Mouse (Mus musculus) liver, embryonic 15.5 days (tissue): Measurements from ENCODE around the gene Tmem74b. TPM values are rescaled to one million over a fixed set of nuclear protein-coding genes. Genes with fewer than 3 reads are reported as not detected.

ENCODE experiments used
- ATAC-seq: fragments of 200-750 bp; cut with Nextera tagmentation; 2 replicates; pipeline ENCODE4 v1.8.0; 2017; ENCODE audit warnings: moderate number of reproducible peaks, mild to moderate bottlenecking, moderate library complexity; ENCODE audit not compliant: insufficient read depth
- H3K27ac ChIP-seq: fragments of 300-500 bp; sonication (generic); replicated peaks from 2 replicates; pipeline ENCODE4 v1.5.1; 2015; ENCODE audit warnings: mild to moderate bottlenecking, inconsistent platforms
- H3K27me3 ChIP-seq: fragments of 300-500 bp; sonication (generic); 2 replicates; pipeline ENCODE4 v1.6.1; 2015; ENCODE audit warnings: mild to moderate bottlenecking, inconsistent platforms
- H3K36me3 ChIP-seq: fragments of 300-500 bp; sonication (generic); replicated peaks from 2 replicates; pipeline ENCODE4 v1.6.1; 2015; ENCODE audit warnings: moderate library complexity, mild to moderate bottlenecking, inconsistent platforms
- H3K4me1 ChIP-seq: fragments of 300-500 bp; sonication (generic); replicated peaks from 2 replicates; pipeline ENCODE4 v1.6.1; 2015; ENCODE audit warnings: inconsistent platforms
- H3K4me2 ChIP-seq: fragments of 300-500 bp; sonication (generic); 2 replicates; pipeline ENCODE4 v1.6.1; 2015; ENCODE audit warnings: moderate library complexity, mild to moderate bottlenecking, inconsistent platforms
- H3K4me3 ChIP-seq: fragments of 300-500 bp; sonication (generic); replicated peaks from 2 replicates; pipeline ENCODE4 v1.5.1; 2015; ENCODE audit warnings: mild to moderate bottlenecking, inconsistent platforms
- H3K9ac ChIP-seq: fragments of 300-500 bp; sonication (generic); 2 replicates; pipeline ENCODE4 v1.6.1; 2015; ENCODE audit warnings: moderate library complexity, mild to moderate bottlenecking, inconsistent platforms
- H3K9me3 ChIP-seq: fragments of 300-500 bp; sonication (generic); replicated peaks from 2 replicates; pipeline ENCODE4 v1.6.1; 2016; ENCODE audit warnings: inconsistent platforms
- WGBS: fragments of 180-500 bp; shearing (Covaris S2); methylation state at CpG from one replicate; pipeline ENCODE4 v1.1.7; 2015; ENCODE audit warnings: mixed read lengths; ENCODE audit not compliant: insufficient replicate concordance; 5-methylcytosine and 5-hydroxymethylcytosine counted together
- polyA plus RNA-seq: library from polyadenylated mRNA; unstranded; fragments of >200 nt; fragmentation: Nextera tagmentation; extraction: Ambion mirVana; gene quantifications from 2 replicates; pipeline ENCODE4 v1.2.1, GENCODE M21; 2015

Gene Tmem74b
- polyA plus RNA-seq, 1 experiment from 2014 or later = 0.06 TPM

- H3K36me3 ChIP-seq = 0 out of 2 replicates have a peak, but pooled peaks cover 3% of the 10 kb centered on the region
- no peaks in the 10 kb centered on the region for H3K9me3 ChIP-seq
- peak overlapping the region; percentile 94 for H3K27ac ChIP-seq
- H3K4me2 ChIP-seq = peak overlapping the region; percentile 76
- 59% methylated on average over 1 of the region's 1 CpGs for WGBS
- H3K9ac ChIP-seq = no peak overlapping the region
- no peak overlapping the region for H3K4me3 ChIP-seq
- H3K27me3 ChIP-seq = peaks cover 6% of the 10 kb centered on the region; the same call in 1 of the 2 replicates
- ATAC-seq = no peak
- H3K4me1 ChIP-seq = peaks cover 72% of the 10 kb centered on the region
Observed at GRCm38 (mm10) chr2:151742084-151742483, 40.3 kb downstream of the Tmem74b start.

- WGBS = 23% methylated on average over 6 of the region's 6 CpGs
- H3K9ac ChIP-seq = peak overlapping the region; percentile 42; the same call in 1 of the 2 replicates
Observed at GRCm38 (mm10) chr2:151742850-151743679, 41.3 kb downstream of the Tmem74b start.

GRCm38 (mm10) chr2:151743845-151744244 lies 42.0 kb downstream of the Tmem74b start, which contains the start of gene Psmf1:
Gene Psmf1, minus strand, starts transcription at chr2:151744186.
- Histone ChIP-seq H3K27ac (peak within 1 kb of the TSS; percentile 94), H3K9ac (peak within 1 kb of the TSS; percentile 42; the same call in 1 of the 2 replicates), H3K9me3 (no peaks in the 10 kb centered on the region), H3K4me2 (peak within 1 kb of the TSS; percentile 76), H3K4me3 (peak within 1 kb of the TSS; percentile 20), H3K4me1 (peaks cover 54% of the 10 kb centered on the region), H3K27me3 (peaks cover 14% of the 10 kb centered on the region), H3K36me3 (no peaks in the 10 kb centered on the region)
- ATAC-seq = no peak

More at GRCm38 (mm10) chr2:151742850-151743679, 41.3 kb downstream of the Tmem74b start:
- H3K27ac ChIP-seq = peak overlapping the region; percentile 94
- H3K36me3 ChIP-seq = no peaks in the 10 kb centered on the region
- peak overlapping the region; percentile 20 for H3K4me3 ChIP-seq
- H3K27me3 ChIP-seq = peaks cover 14% of the 10 kb centered on the region
- ATAC-seq = peak; percentile 74
- H3K9me3 ChIP-seq = no peaks in the 10 kb centered on the region
- peaks cover 62% of the 10 kb centered on the region for H3K4me1 ChIP-seq
- H3K4me2 ChIP-seq = peak overlapping the region; percentile 76

- ATAC-seq = no peak
- H3K9me3 ChIP-seq = no peaks in the 10 kb centered on the region
- H3K4me2 ChIP-seq = no peak overlapping the region
- H3K36me3 ChIP-seq = no peaks in the 10 kb centered on the region
- peaks cover 17% of the 10 kb centered on the region for H3K4me1 ChIP-seq
- no peak overlapping the region for H3K9ac ChIP-seq
- no peak overlapping the region for H3K27ac ChIP-seq
- WGBS = 37% methylated on average over 19 of the region's 19 CpGs
- no peak overlapping the region for H3K4me3 ChIP-seq
- peaks cover 19% of the 10 kb centered on the region for H3K27me3 ChIP-seq
Observed at GRCm38 (mm10) chr2:151747847-151748705, 46.3 kb downstream of the Tmem74b start.

- H3K4me2 ChIP-seq = no peak overlapping the region
- no peak overlapping the region for H3K9ac ChIP-seq
- H3K9me3 ChIP-seq = no peaks in the 10 kb centered on the region
- ATAC-seq = no peak
- H3K27me3 ChIP-seq = peaks cover 15% of the 10 kb centered on the region
- no peaks in the 10 kb centered on the region for H3K4me1 ChIP-seq
- no peaks in the 10 kb centered on the region for H3K36me3 ChIP-seq
- H3K27ac ChIP-seq = no peak overlapping the region
- H3K4me3 ChIP-seq = no peak overlapping the region
- WGBS = 53% methylated on average over 5 of the region's 5 CpGs
Observed at GRCm38 (mm10) chr2:151751330-151751729, 49.5 kb downstream of the Tmem74b start.

- WGBS = 37% methylated on average over 9 of the region's 9 CpGs
- Histone ChIP-seq H3K4me3 (no peak overlapping the region), H3K4me1 (no peaks in the 10 kb centered on the region), H3K27me3 (no peaks in the 10 kb centered on the region; the same call in 1 of the 2 replicates), H3K4me2 (no peak overlapping the region), H3K36me3 (no peaks in the 10 kb centered on the region), H3K27ac (no peak overlapping the region), H3K9ac (no peak overlapping the region), H3K9me3 (no peaks in the 10 kb centered on the region)
- ATAC-seq = no peak
Observed at GRCm38 (mm10) chr2:151756277-151757061, 54.7 kb downstream of the Tmem74b start.

- ATAC-seq = no peak
- Histone ChIP-seq H3K27ac (no peak overlapping the region), H3K36me3 (no peaks in the 10 kb centered on the region), H3K9ac (no peak overlapping the region), H3K4me1 (no peaks in the 10 kb centered on the region), H3K4me2 (no peak overlapping the region), H3K9me3 (no peaks in the 10 kb centered on the region), H3K27me3 (no peaks in the 10 kb centered on the region; the same call in 1 of the 2 replicates), H3K4me3 (no peak overlapping the region)
- 37% methylated on average over 5 of the region's 5 CpGs for WGBS
Observed at GRCm38 (mm10) chr2:151757451-151757850, 55.6 kb downstream of the Tmem74b start.

GRCm38 (mm10) chr2:151758806-151759353 lies 57.1 kb downstream of the Tmem74b start:
- no peaks in the 10 kb centered on the region for H3K9me3 ChIP-seq
- ATAC-seq = no peak
- H3K27ac ChIP-seq = no peak overlapping the region
- no peaks in the 10 kb centered on the region for H3K36me3 ChIP-seq
- no peak overlapping the region for H3K4me3 ChIP-seq
- H3K27me3 ChIP-seq = no peaks in the 10 kb centered on the region
- 37% methylated on average over 1 of the region's 1 CpGs for WGBS
- no peak overlapping the region for H3K9ac ChIP-seq
- H3K4me1 ChIP-seq = no peaks in the 10 kb centered on the region
- no peak overlapping the region for H3K4me2 ChIP-seq
